Mouse (Mus musculus) hematopoietic stem cell, adult 5-6 weeks (primary cell): ENCODE measurements at regions not wholly inside any gene's neighbourhood (a gene's known extent, or its start where the extent isn't known, plus 50 kb on each side); places are given as distances from the start of the nearest gene placed in this dataset.

Source experiments
- ATAC-seq, 2 experiments: fragments of 125-278 bp in 1 of 2; replicated peaks in 1 of 2; 2 replicates each; pipeline ENCODE4 v1.8.0; 2016 to 2017; ENCODE audit warnings: inconsistent platforms in 2 of 2, mild to moderate bottlenecking in 2 of 2, moderate number of reproducible peaks in 2 of 2, low read depth in 1 of 2, moderate TSS enrichment in 1 of 2; ENCODE audit not compliant: low FRiP score in 2 of 2, poor library complexity in 2 of 2, severe bottlenecking in 2 of 2, insufficient read depth in 1 of 2, low TSS enrichment in 1 of 2

GRCm38 (mm10) chr3:35332534-35333272, 421.2 kb upstream of the Atp11b start:
- no peak for ATAC-seq

DNA sequence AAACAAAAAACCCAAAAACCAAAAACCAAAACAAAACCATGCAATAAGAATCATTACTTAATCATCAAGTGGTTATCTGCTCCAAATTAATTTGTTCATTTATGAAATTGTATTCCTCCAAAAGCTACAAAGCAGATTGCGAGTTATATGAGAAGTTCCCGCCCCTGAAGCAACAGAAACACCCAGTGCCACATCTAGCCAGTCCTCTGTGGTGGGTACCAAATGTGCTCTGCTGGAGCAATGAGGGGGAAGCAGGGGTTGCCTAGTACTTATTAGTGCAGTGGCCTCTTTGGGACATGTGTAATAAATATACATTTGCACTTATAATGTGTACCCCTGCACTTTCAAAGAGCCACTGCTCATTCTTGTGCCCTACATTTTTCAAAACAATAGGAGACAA, 419.9 kb upstream of the Atp11b start:
- no peak for ATAC-seq

- no peak for ATAC-seq
Measured at GRCm38 (mm10) chr3:35334546-35334945, 419.4 kb upstream of the Atp11b start.

DNA sequence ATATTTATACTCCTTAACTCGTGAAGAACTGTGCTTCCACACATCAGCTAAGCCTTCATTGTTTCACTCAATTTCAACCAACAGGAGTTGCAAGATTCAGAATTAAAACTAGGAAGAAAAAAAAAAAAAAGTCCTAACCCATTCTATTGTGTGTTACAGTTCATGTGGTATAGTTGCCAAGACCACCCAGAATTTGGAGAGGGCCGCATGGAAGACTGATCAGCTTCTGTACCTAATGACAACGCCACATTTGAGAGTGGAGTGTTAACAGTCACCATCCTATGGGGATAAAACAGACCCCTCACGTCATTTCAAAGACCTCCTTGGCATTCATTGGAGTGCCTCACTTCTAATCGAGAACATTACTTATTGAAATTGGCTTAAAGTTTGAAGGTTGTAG, 418.1 kb upstream of the Atp11b start:
- ATAC-seq = no peak

- ATAC-seq = no peak
Measured at GRCm38 (mm10) chr3:35340525-35340924, 413.4 kb upstream of the Atp11b start.

DNA sequence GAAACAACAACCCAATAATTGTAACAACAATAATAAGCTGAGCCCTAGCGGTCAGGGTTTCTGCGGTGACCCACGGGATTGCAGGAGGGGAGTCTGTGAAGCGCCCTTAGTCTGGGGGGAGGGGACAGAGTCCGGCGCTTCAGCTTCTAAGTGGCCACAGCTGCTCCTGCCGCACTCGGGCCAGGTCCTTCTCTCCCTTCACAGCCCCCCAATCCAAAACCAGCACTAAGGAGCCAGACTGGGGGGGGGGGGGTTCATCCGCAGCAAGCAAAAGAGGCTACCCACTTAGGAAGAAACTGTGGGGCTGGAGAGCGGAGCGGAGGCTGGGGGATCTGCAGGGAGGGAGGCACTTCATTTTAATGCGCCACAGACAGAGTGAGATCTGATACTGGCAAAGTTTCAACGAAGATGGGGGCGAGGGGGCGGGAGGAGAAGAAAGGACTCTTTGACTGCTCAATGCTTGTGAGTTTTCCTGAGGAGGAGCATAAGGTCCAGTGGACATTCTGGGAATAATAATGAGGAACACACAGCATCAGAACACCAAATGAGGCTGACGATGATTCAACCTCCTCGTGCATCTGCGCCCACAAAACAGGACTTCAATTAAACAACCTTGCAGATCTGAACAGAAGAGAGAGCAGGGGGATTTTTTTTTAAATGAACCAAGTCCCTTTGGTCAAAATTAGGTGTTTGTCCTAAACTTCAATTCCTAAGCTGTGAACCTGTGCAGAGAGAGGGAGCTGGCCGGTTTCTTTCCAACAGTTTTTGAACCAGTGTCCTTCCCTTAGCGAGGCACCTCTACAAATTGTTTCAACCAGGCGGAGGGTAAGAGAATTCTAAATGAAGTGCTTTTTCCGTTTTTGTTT, 412.7 kb upstream of the Atp11b start:
- ATAC-seq = no peak

DNA sequence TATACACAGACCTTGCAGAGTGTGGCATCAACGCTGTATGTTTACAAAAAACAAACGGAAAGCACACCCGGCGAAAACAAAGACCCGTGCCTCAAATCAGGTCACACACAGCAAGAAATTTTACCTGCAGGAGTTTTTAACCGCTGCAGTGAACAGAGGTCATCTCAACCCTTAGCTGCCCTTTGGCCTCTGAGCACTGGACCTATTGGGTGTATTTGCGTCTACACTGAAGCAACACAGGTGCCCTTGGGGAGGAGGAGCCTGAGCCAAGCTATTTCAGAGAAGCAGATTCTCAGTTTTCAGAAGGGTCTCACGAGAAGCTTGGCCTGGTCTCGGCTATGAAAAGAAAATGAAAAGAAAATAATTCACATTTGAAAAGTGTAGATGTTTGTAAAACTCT, 412.1 kb upstream of the Atp11b start:
- ATAC-seq = no peak

GRCm38 (mm10) chr3:35342584-35342983, 411.3 kb upstream of the Atp11b start:
- ATAC-seq = no peak

DNA sequence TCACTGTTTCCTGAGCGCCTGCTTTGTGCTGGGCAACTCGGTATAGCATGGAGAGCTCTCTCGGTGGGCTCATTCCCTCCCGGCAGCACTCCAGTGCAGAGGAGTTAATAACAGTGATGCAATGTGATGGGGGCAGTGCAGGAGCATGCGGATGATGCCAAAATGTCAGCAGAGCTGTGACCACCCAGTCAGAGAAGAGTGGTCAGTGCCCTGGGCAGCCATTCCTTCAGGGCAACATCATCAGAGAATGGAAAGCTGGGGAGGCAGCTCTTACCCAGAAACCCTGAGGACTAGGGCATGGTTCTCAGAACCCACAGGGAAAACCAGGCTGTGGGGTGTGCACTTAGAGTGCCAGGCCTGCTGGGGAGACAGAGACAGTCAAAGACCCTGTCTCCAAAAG, 410.0 kb upstream of the Atp11b start:
- no peak for ATAC-seq

- ATAC-seq = no peak
Measured at GRCm38 (mm10) chr3:35349114-35349513, 404.8 kb upstream of the Atp11b start.

DNA sequence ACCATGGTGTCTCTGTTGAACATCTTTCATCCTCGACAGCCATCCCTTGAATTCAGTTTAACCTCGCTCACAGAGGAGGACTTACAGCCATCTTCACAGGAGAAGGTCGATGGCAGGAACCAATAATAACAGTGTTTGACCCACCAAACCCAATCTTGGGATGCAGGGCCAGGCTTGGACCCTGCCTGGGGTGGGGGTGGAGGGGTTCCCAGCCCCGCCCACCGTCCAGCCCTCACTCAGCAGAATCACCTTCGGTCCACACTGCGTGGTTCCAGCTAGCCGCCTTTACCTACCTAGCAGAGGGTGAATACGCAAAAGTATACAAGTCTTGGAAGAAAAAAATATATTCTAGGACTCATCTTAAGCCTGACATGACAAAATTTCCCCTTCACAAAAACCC, 400.5 kb upstream of the Atp11b start:
- no peak for ATAC-seq

DNA sequence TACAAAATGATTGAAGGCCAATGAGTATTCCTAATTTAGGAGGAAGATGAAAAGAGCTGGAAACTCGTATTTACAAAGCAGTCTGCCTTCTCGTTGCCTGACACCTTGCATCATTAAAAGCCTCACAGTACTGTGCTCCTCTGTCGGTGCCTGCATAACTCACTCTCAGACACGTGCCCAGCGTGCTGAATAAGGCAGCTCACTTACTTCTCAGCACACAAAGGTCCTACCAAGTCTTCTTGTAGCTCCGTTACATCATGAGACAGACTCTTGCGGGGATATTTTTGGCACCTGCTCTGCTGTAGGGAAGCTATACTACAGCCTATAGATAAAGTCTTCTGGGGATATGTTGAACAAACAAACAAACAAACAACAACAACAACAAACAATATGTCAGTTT, 400.0 kb upstream of the Atp11b start:
- ATAC-seq = no peak

DNA sequence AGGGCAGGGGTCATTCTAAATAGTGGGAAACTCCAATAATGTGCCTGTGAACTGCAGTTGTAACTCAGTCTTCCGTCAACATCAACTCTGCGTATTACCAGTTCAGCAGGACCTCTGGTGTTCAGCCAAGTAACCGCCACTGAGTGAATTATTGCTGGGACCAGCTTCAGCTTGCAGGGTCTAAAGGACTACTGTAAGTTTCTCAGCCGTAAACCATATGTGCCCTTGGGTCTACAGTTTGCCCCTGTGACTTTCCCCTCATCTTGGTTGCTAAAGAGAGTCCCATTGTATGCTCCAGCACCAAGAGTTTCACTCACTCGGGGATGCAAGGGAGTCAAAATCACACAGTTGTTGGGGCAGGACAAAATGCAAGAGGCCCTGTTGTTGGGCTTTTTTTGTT, 399.6 kb upstream of the Atp11b start:
- no peak for ATAC-seq

DNA sequence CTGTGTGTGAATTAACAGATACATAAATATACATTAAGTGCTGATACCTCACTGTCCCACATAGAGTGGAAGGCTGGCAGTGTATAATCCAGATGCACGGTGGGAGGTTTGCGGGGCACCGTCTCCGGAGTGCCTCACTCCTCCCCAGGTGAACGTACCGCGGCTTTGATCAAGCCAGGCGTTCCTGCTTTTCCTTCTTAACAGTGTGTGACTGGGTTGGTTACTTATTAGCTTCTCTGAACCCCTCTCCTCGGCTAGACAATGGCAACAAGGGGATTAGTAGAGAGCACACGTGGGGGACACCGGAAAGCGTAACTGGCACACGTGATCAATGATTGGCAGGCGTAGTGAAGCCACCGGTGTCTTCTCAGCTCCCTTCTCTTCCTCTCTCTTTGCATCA, 396.8 kb upstream of the Atp11b start:
- no peak for ATAC-seq

GRCm38 (mm10) chr3:35358541-35358940, 395.4 kb upstream of the Atp11b start:
- ATAC-seq = no peak

DNA sequence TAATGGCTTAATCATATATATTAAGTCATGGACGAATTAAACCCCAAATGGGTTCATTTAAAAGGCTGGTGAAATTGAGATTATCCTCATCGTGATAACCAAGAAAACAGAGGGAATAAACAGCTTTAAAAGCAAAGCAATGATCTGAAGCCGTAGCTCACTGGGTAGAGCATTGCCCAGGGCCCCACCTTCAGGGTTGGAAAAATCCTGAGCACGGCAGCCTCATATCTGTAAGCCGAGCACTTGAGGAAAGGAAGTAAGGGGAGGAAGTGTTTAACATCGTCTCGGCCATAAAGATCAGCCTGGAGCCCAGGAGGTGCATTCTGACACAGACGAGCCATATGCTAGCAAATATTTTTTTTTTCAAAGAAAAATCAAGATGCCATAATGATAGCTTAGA, 394.6 kb upstream of the Atp11b start:
- no peak for ATAC-seq

DNA sequence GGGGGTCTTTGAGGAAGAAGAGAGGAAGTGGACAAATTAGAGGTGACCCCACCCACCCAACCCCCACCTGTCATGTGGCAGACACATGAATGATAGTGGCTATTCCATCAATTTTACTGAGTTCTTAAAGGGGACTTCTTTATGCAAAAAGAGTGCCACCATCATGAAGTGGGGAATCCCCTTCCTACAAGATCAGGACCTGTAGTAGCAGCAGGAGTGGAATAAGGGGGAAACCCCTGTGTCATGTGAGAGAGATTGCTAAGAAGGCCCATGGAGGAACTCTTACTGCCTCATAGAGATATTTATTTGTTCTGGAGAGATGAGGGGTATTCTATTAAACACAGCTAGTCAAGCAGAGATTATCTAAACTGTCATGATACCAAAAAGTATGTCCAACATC, 393.4 kb upstream of the Atp11b start:
- no peak for ATAC-seq

DNA sequence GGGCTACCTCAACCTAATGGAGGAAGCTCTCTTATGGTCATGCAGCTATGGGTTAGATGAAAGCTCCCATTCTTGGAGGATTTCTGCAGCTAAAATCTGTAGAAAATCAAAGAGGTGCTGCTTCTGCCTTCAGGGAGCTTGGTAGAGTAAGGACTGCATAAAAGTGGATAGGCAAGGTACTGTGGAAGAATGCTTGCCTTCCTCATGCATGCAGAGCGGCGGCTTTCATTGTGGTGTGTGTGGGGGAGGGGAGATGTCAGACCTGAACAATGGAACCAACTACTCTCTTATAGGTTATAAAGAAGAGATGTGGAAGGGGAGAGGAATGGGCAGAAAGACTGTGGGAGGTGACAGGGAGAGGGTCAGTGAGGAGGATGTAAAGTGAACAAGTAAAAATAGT, 392.8 kb upstream of the Atp11b start:
- no peak for ATAC-seq

- ATAC-seq = no peak
Measured at GRCm38 (mm10) chr3:35365431-35365830, 388.5 kb upstream of the Atp11b start.
